Mouse (Mus musculus): ENCODE results near the gene Tfdp2. TPM values are rescaled to one million over a fixed set of nuclear protein-coding genes. Genes with fewer than 3 reads are reported as not detected.

Gene Tfdp2
- polyA plus RNA-seq, 1 experiment from 2014 or later: 44.2 TPM

DNA sequence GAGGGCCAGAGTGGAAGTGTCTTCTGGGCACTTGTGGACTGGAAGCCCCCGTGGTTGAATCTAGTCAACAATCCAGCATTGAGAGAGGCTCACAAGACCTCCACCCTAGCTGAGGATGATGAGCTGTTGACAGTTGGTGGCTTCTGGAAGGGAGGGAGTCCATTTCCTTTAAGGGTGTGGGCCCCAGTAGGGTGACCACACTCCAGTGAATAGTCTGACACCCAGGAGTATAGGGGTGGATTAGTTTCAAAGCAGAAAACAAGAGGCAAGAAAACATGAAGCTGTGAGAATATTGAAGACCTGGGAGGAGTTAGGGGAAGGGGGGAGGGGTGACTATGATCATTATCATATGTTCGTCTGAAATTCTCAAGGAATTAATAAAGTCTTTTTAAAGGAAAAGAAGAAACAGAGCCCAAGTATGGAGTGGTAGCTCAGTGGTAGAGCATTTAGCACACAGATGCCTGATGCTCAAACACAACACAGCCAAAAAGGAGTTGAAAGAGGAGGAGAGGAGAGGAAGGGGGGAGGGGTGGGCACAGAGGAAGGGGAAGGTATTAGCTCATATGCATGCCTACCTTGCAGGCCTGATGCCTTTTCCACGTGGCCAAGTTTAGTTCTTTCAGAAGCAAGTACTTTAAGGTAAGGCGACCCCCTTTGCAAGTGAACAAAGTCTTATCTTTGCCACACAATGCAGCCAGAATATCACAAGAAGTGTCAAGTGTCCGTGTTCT lies 173.7 kb downstream of the Tfdp2 start:
- no peaks in the 10 kb centered on the region for H3K9me3 ChIP-seq (replicated peaks)
- no peak overlapping the region for H3K4me3 ChIP-seq
- H3K4me1 ChIP-seq (replicated peaks): peaks cover 15% of the 10 kb centered on the region
- no peaks in the 10 kb centered on the region for H3K27me3 ChIP-seq (replicated peaks)
- WGBS: 25% methylated on average over 5 of the region's 5 CpGs
- no peak overlapping the region for H3K9ac ChIP-seq
- H3K36me3 ChIP-seq: no peaks in the 10 kb centered on the region
- ATAC-seq (ENCODE audit: insufficient number of reproducible peaks, low FRiP score): no peak
- no peak overlapping the region for H3K4me2 ChIP-seq
- no peak overlapping the region for H3K27ac ChIP-seq (ENCODE audit: poor library complexity, severe bottlenecking)

DNA sequence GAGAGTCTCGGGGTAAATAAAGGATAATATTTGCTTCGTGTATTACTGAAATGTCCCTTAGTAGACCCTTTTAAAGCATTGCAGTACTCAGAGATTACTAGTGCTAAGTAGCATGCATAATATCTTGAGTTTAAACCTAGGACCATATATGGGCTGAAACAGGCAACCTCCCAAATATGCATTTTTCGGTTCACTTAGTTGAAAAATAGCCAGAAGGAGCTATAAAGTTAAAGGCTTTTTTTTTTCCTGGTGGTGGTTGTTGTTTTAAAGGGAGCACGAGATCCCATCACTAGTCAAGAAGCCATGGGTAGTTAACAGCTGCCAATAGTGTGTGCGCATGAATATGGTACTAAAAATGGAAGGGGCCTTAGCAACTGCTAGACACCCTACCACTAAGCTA lies 175.0 kb downstream of the Tfdp2 start:
- Histone ChIP-seq H3K4me1 (replicated peaks) (peaks cover 10% of the 10 kb centered on the region), H3K27ac (ENCODE audit: poor library complexity, severe bottlenecking) (no peak overlapping the region), H3K9me3 (replicated peaks) (no peaks in the 10 kb centered on the region), H3K9ac (no peak overlapping the region), H3K4me3 (no peak overlapping the region), H3K36me3 (no peaks in the 10 kb centered on the region), H3K27me3 (replicated peaks) (no peaks in the 10 kb centered on the region), H3K4me2 (no peak overlapping the region)
- WGBS: 85% methylated on average over 5 of the region's 5 CpGs
- ATAC-seq (ENCODE audit: insufficient number of reproducible peaks, low FRiP score): no peak

Other genes with a start within 250 kb of the Tfdp2 start
- gene Xrn1, start 241.5 kb upstream of the Tfdp2 start, polyA plus RNA-seq (2016; fragmentation: Nextera tagmentation; extraction: Ambion mirVana): 15.0 and 20.7 TPM in 2 replicates
- gene Gk5, start 76.9 kb upstream of the Tfdp2 start, polyA plus RNA-seq (2016; fragmentation: Nextera tagmentation; extraction: Ambion mirVana): 5.7 and 6.1 TPM in 2 replicates
- gene Atp1b3, start 168.2 kb downstream of the Tfdp2 start, polyA plus RNA-seq (2016; fragmentation: Nextera tagmentation; extraction: Ambion mirVana): 164 and 168 TPM in 2 replicates